Mouse (Mus musculus): Measurements from ENCODE around the gene Gpr89. TPM values are rescaled to one million over a fixed set of nuclear protein-coding genes. Genes with fewer than 3 reads are reported as not detected.

Gpr89 gene
- polyA plus RNA-seq, 1 experiment, result 19.0 TPM

GRCm38 (mm10) chr3:96869091-96869490, 36.1 kb downstream of the Gpr89 start:
- 86% methylated on average over 7 of the region's 7 CpGs for WGBS
- no peaks in the 10 kb centered on the region for H3K4me1 ChIP-seq (ENCODE audit: control insufficient read depth, insufficient read depth, low read length)
- H3K27me3 ChIP-seq (ENCODE audit: control insufficient read depth, insufficient read depth, low read length), result no peaks in the 10 kb centered on the region
- no peak for TF ChIP-seq POLR2A (IDR thresholded peaks at IDR 0.05; ENCODE audit: borderline replicate concordance, insufficient read depth, low read length)
- no peak for DNase-seq
- no peak overlapping the region for H3K4me3 ChIP-seq (replicated peaks; ENCODE audit: insufficient read depth, low read depth, low read length)
- no peak overlapping the region for H3K27ac ChIP-seq (ENCODE audit: insufficient read depth, low read length)

GRCm38 (mm10) chr3:96868566-96868965, 36.6 kb downstream of the Gpr89 start:
- 89% methylated on average over 8 of the region's 8 CpGs for WGBS
- Histone ChIP-seq H3K4me3 (replicated peaks; ENCODE audit: insufficient read depth, low read depth, low read length) (no peak overlapping the region), H3K4me1 (ENCODE audit: control insufficient read depth, insufficient read depth, low read length) (no peaks in the 10 kb centered on the region), H3K27ac (ENCODE audit: insufficient read depth, low read length) (no peak overlapping the region), H3K27me3 (ENCODE audit: control insufficient read depth, insufficient read depth, low read length) (no peaks in the 10 kb centered on the region)
- TF ChIP-seq POLR2A (IDR thresholded peaks at IDR 0.05; ENCODE audit: borderline replicate concordance, insufficient read depth, low read length), result no peak
- no peak for TF ChIP-seq CTCF (IDR thresholded peaks at IDR 0.05; ENCODE audit: borderline replicate concordance, insufficient read depth, low read depth, low read length)
- no peak for DNase-seq

- DNase-seq, result no peak
- no peaks in the 10 kb centered on the region for H3K27me3 ChIP-seq (ENCODE audit: control insufficient read depth, insufficient read depth, low read length)
- no peak for TF ChIP-seq POLR2A (IDR thresholded peaks at IDR 0.05; ENCODE audit: borderline replicate concordance, insufficient read depth, low read length)
- TF ChIP-seq CTCF (IDR thresholded peaks at IDR 0.05; ENCODE audit: borderline replicate concordance, insufficient read depth, low read depth, low read length), result no peak
- H3K4me3 ChIP-seq (replicated peaks; ENCODE audit: insufficient read depth, low read depth, low read length), result no peak overlapping the region
- H3K27ac ChIP-seq (ENCODE audit: insufficient read depth, low read length), result no peak overlapping the region
- 92% methylated on average over 3 of the region's 3 CpGs for WGBS
- H3K4me1 ChIP-seq (ENCODE audit: control insufficient read depth, insufficient read depth, low read length), result no peaks in the 10 kb centered on the region
Observed at GRCm38 (mm10) chr3:96867863-96868262, 37.3 kb downstream of the Gpr89 start.

- WGBS, result 94% methylated on average over 5 of the region's 5 CpGs
- Histone ChIP-seq H3K27ac (ENCODE audit: insufficient read depth, low read length) (no peak overlapping the region), H3K4me3 (replicated peaks; ENCODE audit: insufficient read depth, low read depth, low read length) (no peak overlapping the region)
Observed at GRCm38 (mm10) chr3:96860498-96860897, 44.6 kb downstream of the Gpr89 start.

GRCm38 (mm10) chr3:96855833-96856232, 49.3 kb downstream of the Gpr89 start:
- WGBS, result 78% methylated on average over 3 of the region's 3 CpGs
- no peak for DNase-seq
- Histone ChIP-seq H3K27ac (ENCODE audit: insufficient read depth, low read length) (no peak overlapping the region), H3K4me3 (replicated peaks; ENCODE audit: insufficient read depth, low read depth, low read length) (no peak overlapping the region), H3K4me1 (ENCODE audit: control insufficient read depth, insufficient read depth, low read length) (no peaks in the 10 kb centered on the region), H3K27me3 (ENCODE audit: control insufficient read depth, insufficient read depth, low read length) (no peaks in the 10 kb centered on the region)
- no peak for TF ChIP-seq POLR2A (IDR thresholded peaks at IDR 0.05; ENCODE audit: borderline replicate concordance, insufficient read depth, low read length)
- TF ChIP-seq CTCF (IDR thresholded peaks at IDR 0.05; ENCODE audit: borderline replicate concordance, insufficient read depth, low read depth, low read length), result no peak

More at GRCm38 (mm10) chr3:96860498-96860897, 44.6 kb downstream of the Gpr89 start:
- Histone ChIP-seq H3K4me1 (ENCODE audit: control insufficient read depth, insufficient read depth, low read length) (no peaks in the 10 kb centered on the region), H3K27me3 (ENCODE audit: control insufficient read depth, insufficient read depth, low read length) (no peaks in the 10 kb centered on the region)
- DNase-seq, result no peak
- TF ChIP-seq POLR2A (IDR thresholded peaks at IDR 0.05; ENCODE audit: borderline replicate concordance, insufficient read depth, low read length) (no peak), CTCF (IDR thresholded peaks at IDR 0.05; ENCODE audit: borderline replicate concordance, insufficient read depth, low read depth, low read length) (no peak)

GRCm38 (mm10) chr3:96854376-96854775, 50.8 kb downstream of the Gpr89 start:
- Histone ChIP-seq H3K27me3 (ENCODE audit: control insufficient read depth, insufficient read depth, low read length) (no peaks in the 10 kb centered on the region), H3K4me3 (replicated peaks; ENCODE audit: insufficient read depth, low read depth, low read length) (no peak overlapping the region), H3K27ac (ENCODE audit: insufficient read depth, low read length) (no peak overlapping the region), H3K4me1 (ENCODE audit: control insufficient read depth, insufficient read depth, low read length) (no peaks in the 10 kb centered on the region)
- 84% methylated on average over 4 of the region's 4 CpGs for WGBS
- TF ChIP-seq POLR2A (IDR thresholded peaks at IDR 0.05; ENCODE audit: borderline replicate concordance, insufficient read depth, low read length), result no peak
- no peak for TF ChIP-seq CTCF (IDR thresholded peaks at IDR 0.05; ENCODE audit: borderline replicate concordance, insufficient read depth, low read depth, low read length)
- DNase-seq, result no peak

- H3K27me3 ChIP-seq (ENCODE audit: control insufficient read depth, insufficient read depth, low read length), result no peaks in the 10 kb centered on the region
- DNase-seq, result no peak
- H3K27ac ChIP-seq (ENCODE audit: insufficient read depth, low read length), result no peak overlapping the region
- 75% methylated on average over 6 of the region's 6 CpGs for WGBS
- no peaks in the 10 kb centered on the region for H3K4me1 ChIP-seq (ENCODE audit: control insufficient read depth, insufficient read depth, low read length)
- no peak for TF ChIP-seq CTCF (IDR thresholded peaks at IDR 0.05; ENCODE audit: borderline replicate concordance, insufficient read depth, low read depth, low read length)
- no peak for TF ChIP-seq POLR2A (IDR thresholded peaks at IDR 0.05; ENCODE audit: borderline replicate concordance, insufficient read depth, low read length)
- H3K4me3 ChIP-seq (replicated peaks; ENCODE audit: insufficient read depth, low read depth, low read length), result no peak overlapping the region
Observed at GRCm38 (mm10) chr3:96852561-96852960, 52.6 kb downstream of the Gpr89 start.

- Histone ChIP-seq H3K27me3 (ENCODE audit: control insufficient read depth, insufficient read depth, low read length) (no peaks in the 10 kb centered on the region), H3K4me3 (replicated peaks; ENCODE audit: insufficient read depth, low read depth, low read length) (no peak overlapping the region), H3K27ac (ENCODE audit: insufficient read depth, low read length) (no peak overlapping the region), H3K4me1 (ENCODE audit: control insufficient read depth, insufficient read depth, low read length) (no peaks in the 10 kb centered on the region)
- WGBS, result 79% methylated on average over 2 of the region's 2 CpGs
- no peak for DNase-seq
- TF ChIP-seq POLR2A (IDR thresholded peaks at IDR 0.05; ENCODE audit: borderline replicate concordance, insufficient read depth, low read length), result no peak
- TF ChIP-seq CTCF (IDR thresholded peaks at IDR 0.05; ENCODE audit: borderline replicate concordance, insufficient read depth, low read depth, low read length), result no peak
Observed at GRCm38 (mm10) chr3:96849168-96849727, 55.9 kb downstream of the Gpr89 start.

All from cerebellum, adult 2 months (tissue).